Mouse (Mus musculus): ENCODE measurements around the gene Higd1b. TPM values are rescaled to one million over a fixed set of nuclear protein-coding genes. Genes with fewer than 3 reads are reported as not detected.

Higd1b gene
- polyA plus RNA-seq, 1 experiment from 2014 or later = 30.0 TPM

- no peak within 1 kb of the TSS for H3K9ac ChIP-seq
- peaks cover 7% of the 10 kb centered on the region; the same call in 1 of the 2 replicates for H3K27me3 ChIP-seq
- 44% methylated on average over 10 of the region's 10 CpGs for WGBS
- no peak for ATAC-seq (ENCODE audit: borderline replicate concordance, extremely low read depth, low FRiP score, low TSS enrichment)
- no peaks in the 10 kb centered on the region for H3K36me3 ChIP-seq
- peaks cover 12% of the 10 kb centered on the region for H3K4me1 ChIP-seq
- H3K9me3 ChIP-seq = no peaks in the 10 kb centered on the region
- no peak within 1 kb of the TSS for H3K27ac ChIP-seq
- H3K4me2 ChIP-seq = no peak within 1 kb of the TSS
- no peak within 1 kb of the TSS for H3K4me3 ChIP-seq
Observed at GRCm38 (mm10) chr11:102884616-102885219, 49.1 kb downstream of the Higd1b start, which contains the start of gene Fam187a. Gene Fam187a (plus strand): TSS chr11:102885169.

DNA sequence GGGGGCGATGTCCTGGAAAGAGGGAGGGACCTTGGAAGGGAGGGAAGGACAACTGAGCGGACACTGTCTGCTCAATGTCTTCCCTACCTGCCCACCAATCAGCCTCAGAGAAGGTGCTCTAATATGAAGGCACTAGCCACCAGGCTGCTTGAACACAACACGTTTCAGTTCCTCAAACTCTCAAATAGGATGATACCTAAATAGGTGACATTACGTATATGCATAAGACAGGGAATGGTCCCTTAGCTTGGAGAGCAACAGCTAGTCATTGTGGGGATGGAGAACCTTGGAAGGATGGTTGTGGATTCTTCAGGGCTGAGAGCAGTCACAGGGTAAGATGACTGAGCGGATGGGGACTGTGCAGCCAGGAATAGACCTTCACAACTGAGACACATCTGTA is 51.8 kb downstream of the Higd1b start:
- Histone ChIP-seq H3K4me1 (no peaks in the 10 kb centered on the region), H3K9ac (no peak overlapping the region), H3K4me3 (no peak overlapping the region), H3K27me3 (peaks cover 15% of the 10 kb centered on the region), H3K27ac (no peak overlapping the region), H3K36me3 (no peaks in the 10 kb centered on the region), H3K9me3 (no peaks in the 10 kb centered on the region), H3K4me2 (no peak overlapping the region)
- ATAC-seq (ENCODE audit: borderline replicate concordance, extremely low read depth, low FRiP score, low TSS enrichment) = no peak
- 73% methylated on average over 5 of the region's 5 CpGs for WGBS

Other genes with a start within 250 kb of the Higd1b start
- gene Fzd2, start 231.5 kb upstream of the Higd1b start, polyA plus RNA-seq (2015; fragmentation: Nextera tagmentation; extraction: Ambion mirVana) = 35.9 and 38.1 TPM in 2 replicates
- gene Meioc, start 172.1 kb upstream of the Higd1b start, polyA plus RNA-seq (2015; fragmentation: Nextera tagmentation; extraction: Ambion mirVana) = 0.20 and 0.24 TPM in 2 replicates
- 47.6 and 49.0 TPM in 2 replicates for gene Ccdc43, start 138.1 kb upstream of the Higd1b start, polyA plus RNA-seq (2015; fragmentation: Nextera tagmentation; extraction: Ambion mirVana)
- 6.1 and 6.3 TPM in 2 replicates for gene Adam11, start 74.4 kb upstream of the Higd1b start, polyA plus RNA-seq (2015; fragmentation: Nextera tagmentation; extraction: Ambion mirVana)
- gene Gjc1, start 16.1 kb upstream of the Higd1b start, polyA plus RNA-seq (2015; fragmentation: Nextera tagmentation; extraction: Ambion mirVana) = 71.5 and 76.5 TPM in 2 replicates
- gene Eftud2, start 45.1 kb downstream of the Higd1b start, polyA plus RNA-seq (2015; fragmentation: Nextera tagmentation; extraction: Ambion mirVana) = 207 and 208 TPM in 2 replicates
- 2.7 and 3.2 TPM in 2 replicates for gene Ccdc103, start 45.4 kb downstream of the Higd1b start, polyA plus RNA-seq (2015; fragmentation: Nextera tagmentation; extraction: Ambion mirVana)
- not detected in 2 replicates for gene Fam187a, start 49.3 kb downstream of the Higd1b start, polyA plus RNA-seq (2015; fragmentation: Nextera tagmentation; extraction: Ambion mirVana)
- 0.25 and 0.37 TPM in 2 replicates for gene Gfap, start 65.1 kb downstream of the Higd1b start, polyA plus RNA-seq (2015; fragmentation: Nextera tagmentation; extraction: Ambion mirVana)
- 13.8 and 15.2 TPM in 2 replicates for gene Kif18b, start 89.3 kb downstream of the Higd1b start, polyA plus RNA-seq (2015; fragmentation: Nextera tagmentation; extraction: Ambion mirVana)
- 1.4 and 1.8 TPM in 2 replicates for gene C1ql1, start 110.8 kb downstream of the Higd1b start, polyA plus RNA-seq (2015; fragmentation: Nextera tagmentation; extraction: Ambion mirVana)
- 56.8 and 59.9 TPM in 2 replicates for gene Nmt1, start 192.3 kb downstream of the Higd1b start, polyA plus RNA-seq (2015; fragmentation: Nextera tagmentation; extraction: Ambion mirVana)
- gene Dcakd, start 192.5 kb downstream of the Higd1b start, polyA plus RNA-seq (2015; fragmentation: Nextera tagmentation; extraction: Ambion mirVana) = 147 and 150 TPM in 2 replicates

Data from lung, embryonic 15.5 days (tissue).